Mouse (Mus musculus): ENCODE results near the gene Tle1. TPM values are rescaled to one million over a fixed set of nuclear protein-coding genes. Genes with fewer than 3 reads are reported as not detected.

The Tle1 gene
- polyA plus RNA-seq (2015; fragmentation: Nextera tagmentation; extraction: Ambion mirVana): 14.2 and 17.6 TPM in 2 replicates

GRCm38 (mm10) chr4:72200559-72201409 lies at the start of gene Tle1:
Gene Tle1 (minus strand): TSS chr4:72200919.

Measured in skeletal muscle tissue, postnatal 0 days (tissue).